Mouse (Mus musculus) kidney, embryonic 16.5 days (tissue): ENCODE data around the gene Cpe. TPM values are rescaled to one million over a fixed set of nuclear protein-coding genes. Genes with fewer than 3 reads are reported as not detected.

Source experiments
- ATAC-seq: fragments of 200-750 bp; cut with Nextera tagmentation; 2 replicates; pipeline ENCODE4 v1.8.0; 2017; ENCODE audit warnings: moderate TSS enrichment; ENCODE audit not compliant: low FRiP score, low TSS enrichment
- H3K27ac ChIP-seq: fragments of 300-500 bp; sonication (generic); 2 replicates; pipeline ENCODE4 v1.5.1; 2014; ENCODE audit warnings: low read length
- H3K27me3 ChIP-seq: fragments of 300-500 bp; sonication (generic); 2 replicates; pipeline ENCODE4 v1.6.1; 2014; ENCODE audit warnings: low read length, control low read depth, mixed read lengths; ENCODE audit not compliant: insufficient read depth
- H3K36me3 ChIP-seq: fragments of 300-500 bp; sonication (generic); 2 replicates; pipeline ENCODE4 v1.6.1; 2014; ENCODE audit warnings: low read length, control low read depth, mixed read lengths; ENCODE audit not compliant: insufficient read depth
- H3K4me1 ChIP-seq: fragments of 300-500 bp; sonication (generic); 2 replicates; pipeline ENCODE4 v1.6.1; 2014; ENCODE audit warnings: low read length, control low read depth, mixed read lengths; ENCODE audit not compliant: insufficient read depth
- H3K4me2 ChIP-seq: fragments of 300-500 bp; sonication (generic); replicated peaks from 2 replicates; pipeline ENCODE4 v1.6.1; 2014; ENCODE audit warnings: low read depth, low read length
- H3K4me3 ChIP-seq: fragments of 300-500 bp; sonication (generic); 2 replicates; pipeline ENCODE4 v1.5.1; 2014; ENCODE audit warnings: mild to moderate bottlenecking, low read length
- H3K9ac ChIP-seq: fragments of 300-500 bp; sonication (generic); replicated peaks from 2 replicates; pipeline ENCODE4 v1.6.1; 2014; ENCODE audit warnings: low read length
- H3K9me3 ChIP-seq: fragments of 300-500 bp; sonication (generic); 2 replicates; pipeline ENCODE4 v1.6.1; 2016; ENCODE audit warnings: low read length, control low read depth
- WGBS: fragments of 180-500 bp; shearing (Covaris S2); extraction: QIAGEN DNeasy Blood & Tissue Kit; methylation state at CpG from one replicate; pipeline ENCODE4 v1.1.7; 2014; 5-methylcytosine and 5-hydroxymethylcytosine counted together
- polyA plus RNA-seq: library from polyadenylated mRNA; unstranded; fragments of >200 nt; fragmentation: Nextera tagmentation; extraction: Ambion mirVana; gene quantifications from 2 replicates; pipeline ENCODE4 v1.2.1, GENCODE M21; 2015

Gene Cpe
- polyA plus RNA-seq, 1 experiment from 2014 or later = 66.8 TPM

DNA sequence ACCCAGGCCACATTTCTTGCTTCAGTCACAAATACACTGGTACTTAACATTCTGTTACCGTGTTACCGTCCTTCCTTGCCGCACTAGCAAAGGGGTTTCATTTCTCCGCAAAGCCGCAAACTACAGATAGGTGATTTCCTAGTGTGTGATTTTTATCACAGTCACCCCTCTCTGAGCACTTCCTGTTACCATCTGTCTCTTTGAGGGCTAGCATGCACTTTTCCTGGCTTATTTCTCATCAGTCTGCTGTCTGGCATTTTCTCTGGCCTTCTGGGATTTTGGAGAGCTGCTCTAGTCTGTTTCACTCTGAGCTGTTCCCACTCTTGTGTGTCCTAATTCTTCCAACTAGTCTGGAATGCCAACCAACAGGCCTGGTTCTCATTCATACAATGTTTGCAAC, 33.8 kb downstream of the Cpe start:
- Histone ChIP-seq H3K27me3 (no peaks in the 10 kb centered on the region), H3K9ac (no peak overlapping the region), H3K4me2 (no peak overlapping the region), H3K4me1 (0 out of 2 replicates have a peak, but pooled peaks cover 7% of the 10 kb centered on the region), H3K4me3 (no peak overlapping the region), H3K27ac (no peak overlapping the region), H3K9me3 (no peaks in the 10 kb centered on the region), H3K36me3 (no peaks in the 10 kb centered on the region)
- no peak for ATAC-seq
- WGBS = 74% methylated on average over 5 of the region's 5 CpGs

DNA sequence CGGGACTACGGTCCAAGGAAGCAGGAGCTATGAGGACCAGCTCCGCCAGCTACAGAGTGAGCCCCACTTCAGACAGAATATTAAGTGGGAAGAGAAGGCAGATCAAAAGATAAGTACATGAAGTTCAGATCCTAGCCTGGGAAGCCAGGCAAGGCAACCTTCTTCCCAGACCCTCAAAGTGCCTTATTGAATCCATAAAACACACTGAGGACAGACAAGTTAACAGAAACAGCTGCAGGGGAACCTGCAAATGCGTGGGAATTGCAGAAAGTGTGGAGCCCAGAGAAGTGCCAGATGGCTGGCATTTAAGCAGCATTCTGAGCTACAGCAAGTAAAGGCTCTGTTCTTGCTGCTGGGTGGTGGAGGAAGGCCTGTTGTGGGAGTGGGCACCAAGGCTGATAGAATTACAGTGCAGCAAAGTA, 34.9 kb downstream of the Cpe start:
- WGBS = 72% methylated on average over 4 of the region's 4 CpGs
- no peaks in the 10 kb centered on the region for H3K9me3 ChIP-seq
- no peak overlapping the region for H3K4me2 ChIP-seq
- ATAC-seq = peak; percentile 51; the same call in 1 of the 2 replicates
- no peak overlapping the region for H3K9ac ChIP-seq
- no peaks in the 10 kb centered on the region for H3K36me3 ChIP-seq
- H3K27me3 ChIP-seq = no peaks in the 10 kb centered on the region
- H3K27ac ChIP-seq = no peak overlapping the region
- H3K4me3 ChIP-seq = no peak overlapping the region
- H3K4me1 ChIP-seq = 0 out of 2 replicates have a peak, but pooled peaks cover 7% of the 10 kb centered on the region

DNA sequence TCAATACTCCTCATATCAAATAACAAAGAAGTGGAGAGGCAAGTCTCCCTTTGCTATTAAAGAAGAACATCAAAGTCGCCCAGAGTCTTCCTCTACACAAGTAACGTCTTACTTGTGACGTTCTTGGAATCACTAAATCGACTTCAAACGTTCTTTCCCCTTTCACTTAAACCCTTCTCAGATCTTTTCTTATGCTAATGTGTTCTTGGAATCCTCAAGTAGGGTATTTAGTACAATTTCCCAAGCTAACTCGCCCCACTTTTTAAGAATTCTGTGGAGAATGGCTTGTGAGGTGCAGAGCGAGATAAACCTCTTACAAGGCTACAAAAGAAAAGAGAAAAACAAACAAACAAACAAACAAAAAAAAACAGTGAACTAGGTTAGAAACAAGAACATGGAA, 35.3 kb downstream of the Cpe start:
- 39% methylated on average over 7 of the region's 7 CpGs for WGBS
- Histone ChIP-seq H3K9ac (no peak overlapping the region), H3K4me3 (no peak overlapping the region), H3K4me2 (no peak overlapping the region), H3K27me3 (no peaks in the 10 kb centered on the region), H3K27ac (no peak overlapping the region), H3K4me1 (0 out of 2 replicates have a peak, but pooled peaks cover 7% of the 10 kb centered on the region), H3K36me3 (no peaks in the 10 kb centered on the region), H3K9me3 (no peaks in the 10 kb centered on the region)
- no peak for ATAC-seq

DNA sequence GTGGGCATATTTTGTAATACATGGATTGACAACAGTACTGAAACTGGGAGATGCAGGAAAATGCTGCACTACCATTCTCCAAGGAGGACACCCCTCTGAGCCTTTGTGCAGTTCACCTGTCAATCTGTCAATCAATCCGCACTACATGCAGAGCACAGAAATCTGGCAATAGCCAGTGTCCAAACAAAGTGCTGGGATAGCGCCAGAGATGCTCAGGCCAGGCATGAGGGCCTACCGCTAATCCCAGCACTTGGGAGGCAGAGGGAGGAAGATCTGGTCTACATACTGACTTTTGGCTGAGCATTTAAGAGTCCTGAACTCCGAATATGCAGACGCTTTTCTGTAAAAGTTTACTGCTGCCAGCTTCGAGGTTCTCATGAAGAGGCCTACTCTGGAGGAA, 37.0 kb downstream of the Cpe start:
- H3K4me2 ChIP-seq = no peak overlapping the region
- 88% methylated on average over 6 of the region's 6 CpGs for WGBS
- H3K36me3 ChIP-seq = no peaks in the 10 kb centered on the region
- 0 out of 2 replicates have a peak, but pooled peaks cover 7% of the 10 kb centered on the region for H3K4me1 ChIP-seq
- H3K4me3 ChIP-seq = no peak overlapping the region
- H3K27ac ChIP-seq = no peak overlapping the region
- H3K9me3 ChIP-seq = no peaks in the 10 kb centered on the region
- ATAC-seq = no peak
- H3K27me3 ChIP-seq = no peaks in the 10 kb centered on the region
- no peak overlapping the region for H3K9ac ChIP-seq

DNA sequence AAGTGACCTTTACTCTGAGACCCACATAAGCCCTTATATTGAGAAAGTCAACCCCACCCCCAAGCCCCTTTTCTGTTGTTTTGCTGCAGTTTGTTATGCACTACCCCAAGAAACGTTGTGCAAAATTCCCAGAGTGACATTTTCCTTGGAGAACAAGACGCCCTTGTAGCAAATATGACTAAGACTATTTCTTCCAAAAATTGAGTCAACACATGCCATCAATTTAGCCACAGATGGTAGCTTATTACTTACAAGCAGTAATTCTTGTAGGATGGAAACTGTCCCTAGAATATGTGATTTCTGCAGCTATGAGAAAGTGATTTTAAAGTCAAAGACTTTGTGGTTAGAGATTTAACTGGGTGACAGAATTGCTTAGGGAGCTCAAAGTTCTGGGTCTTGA, 37.8 kb downstream of the Cpe start:
- Histone ChIP-seq H3K4me2 (no peak overlapping the region), H3K27me3 (no peaks in the 10 kb centered on the region), H3K27ac (no peak overlapping the region), H3K4me1 (0 out of 2 replicates have a peak, but pooled peaks cover 7% of the 10 kb centered on the region), H3K4me3 (no peak overlapping the region), H3K9ac (no peak overlapping the region), H3K36me3 (no peaks in the 10 kb centered on the region), H3K9me3 (no peaks in the 10 kb centered on the region)
- no peak for ATAC-seq
- 83% methylated on average over 2 of the region's 2 CpGs for WGBS

DNA sequence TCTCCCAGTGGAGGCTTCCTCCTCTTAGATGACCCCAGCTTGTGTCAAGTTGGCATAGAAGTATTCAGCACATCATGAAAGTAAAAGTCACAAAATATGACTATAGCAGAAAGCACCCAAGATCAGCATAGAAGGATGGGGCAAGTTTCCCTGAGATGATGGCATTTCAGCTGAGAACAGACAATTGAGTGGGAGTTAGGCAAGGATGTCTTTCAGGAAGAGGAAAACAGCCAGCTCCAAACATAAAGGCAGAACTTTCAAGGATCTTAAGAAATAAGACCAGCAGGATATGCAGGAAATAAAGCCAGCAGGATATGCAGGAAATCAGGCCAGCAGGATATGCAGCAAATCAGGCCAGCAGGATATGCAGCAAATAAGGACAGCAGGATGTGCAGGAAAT, 40.6 kb downstream of the Cpe start:
- Histone ChIP-seq H3K36me3 (no peaks in the 10 kb centered on the region), H3K9me3 (no peaks in the 10 kb centered on the region), H3K4me1 (no peaks in the 10 kb centered on the region), H3K4me2 (no peak overlapping the region), H3K9ac (no peak overlapping the region), H3K27ac (no peak overlapping the region), H3K4me3 (no peak overlapping the region), H3K27me3 (no peaks in the 10 kb centered on the region)
- ATAC-seq = no peak

DNA sequence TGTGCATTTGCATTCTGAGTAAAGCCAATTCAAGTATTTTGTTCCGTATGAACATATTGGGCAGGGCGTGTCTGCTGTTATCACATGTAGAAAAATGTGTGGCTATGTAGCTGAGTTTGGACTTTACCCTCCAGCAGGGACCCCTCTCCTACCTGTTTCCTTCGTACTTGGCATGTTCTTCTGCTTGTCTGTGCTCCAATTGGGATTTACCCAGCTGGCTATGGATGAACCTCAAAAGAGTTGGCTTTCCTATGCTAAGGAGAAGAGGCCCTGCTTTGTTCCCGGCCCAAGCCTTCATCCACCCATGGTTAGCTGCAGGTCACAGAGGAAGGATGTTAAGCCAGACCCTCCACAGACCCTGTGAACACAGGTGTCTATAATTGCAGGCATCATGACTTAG, 44.8 kb downstream of the Cpe start:
- ATAC-seq = no peak

DNA sequence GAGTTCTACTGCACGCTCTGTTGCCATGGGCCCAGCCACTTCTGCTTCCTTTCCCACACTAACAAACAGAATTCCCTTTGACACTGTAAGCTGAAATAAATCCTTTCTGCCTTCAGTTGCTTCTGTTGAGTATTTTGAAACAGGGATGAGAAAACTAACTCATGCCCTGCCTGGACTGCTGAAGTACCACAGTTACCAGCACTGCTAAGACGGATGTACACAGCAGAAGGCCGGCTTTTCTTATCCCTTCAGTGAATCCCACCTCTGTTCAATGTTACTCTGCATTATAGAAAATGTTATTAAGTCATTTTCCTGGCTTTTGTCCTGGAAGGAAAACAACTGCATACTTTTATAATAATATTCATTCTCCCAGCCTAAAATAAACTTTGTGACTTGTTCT, 45.7 kb downstream of the Cpe start:
- Histone ChIP-seq H3K27ac (no peak overlapping the region), H3K9me3 (no peaks in the 10 kb centered on the region), H3K4me2 (no peak overlapping the region), H3K27me3 (no peaks in the 10 kb centered on the region), H3K4me3 (no peak overlapping the region), H3K9ac (no peak overlapping the region), H3K36me3 (no peaks in the 10 kb centered on the region), H3K4me1 (no peaks in the 10 kb centered on the region)
- WGBS = 85% methylated on average over 3 of the region's 3 CpGs
- ATAC-seq = no peak

More for the DNA sequence above, 44.8 kb downstream of the Cpe start:
- H3K4me1 ChIP-seq = no peaks in the 10 kb centered on the region
- no peak overlapping the region for H3K4me2 ChIP-seq
- no peaks in the 10 kb centered on the region for H3K27me3 ChIP-seq
- H3K9ac ChIP-seq = no peak overlapping the region
- no peaks in the 10 kb centered on the region for H3K36me3 ChIP-seq
- no peaks in the 10 kb centered on the region for H3K9me3 ChIP-seq
- WGBS = 92% methylated on average over 4 of the region's 4 CpGs
- no peak overlapping the region for H3K27ac ChIP-seq
- no peak overlapping the region for H3K4me3 ChIP-seq

DNA sequence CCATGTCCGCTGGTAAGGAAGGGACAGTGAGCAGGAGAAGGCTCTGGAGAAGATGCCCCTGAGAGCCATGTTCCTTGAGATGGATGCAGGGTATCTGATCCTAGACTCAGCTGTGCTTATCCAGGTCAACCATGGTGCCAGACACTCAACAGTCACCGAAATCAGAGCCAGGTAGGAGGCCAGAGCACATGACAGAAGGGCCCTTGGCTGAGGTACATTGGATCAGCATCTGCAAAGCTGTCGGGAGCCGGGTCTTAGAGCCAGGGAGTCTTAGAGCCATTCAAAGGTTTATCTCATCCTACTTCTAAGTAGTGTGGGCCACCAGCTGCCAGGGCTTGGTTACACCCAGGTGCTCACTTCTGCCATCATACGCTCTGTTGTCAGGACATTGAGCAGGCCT, 46.4 kb downstream of the Cpe start:
- no peak for ATAC-seq
- WGBS = 93% methylated on average over 5 of the region's 5 CpGs
- Histone ChIP-seq H3K9ac (no peak overlapping the region), H3K27me3 (no peaks in the 10 kb centered on the region), H3K4me3 (no peak overlapping the region), H3K27ac (no peak overlapping the region), H3K4me2 (no peak overlapping the region), H3K9me3 (no peaks in the 10 kb centered on the region), H3K4me1 (no peaks in the 10 kb centered on the region), H3K36me3 (no peaks in the 10 kb centered on the region)

DNA sequence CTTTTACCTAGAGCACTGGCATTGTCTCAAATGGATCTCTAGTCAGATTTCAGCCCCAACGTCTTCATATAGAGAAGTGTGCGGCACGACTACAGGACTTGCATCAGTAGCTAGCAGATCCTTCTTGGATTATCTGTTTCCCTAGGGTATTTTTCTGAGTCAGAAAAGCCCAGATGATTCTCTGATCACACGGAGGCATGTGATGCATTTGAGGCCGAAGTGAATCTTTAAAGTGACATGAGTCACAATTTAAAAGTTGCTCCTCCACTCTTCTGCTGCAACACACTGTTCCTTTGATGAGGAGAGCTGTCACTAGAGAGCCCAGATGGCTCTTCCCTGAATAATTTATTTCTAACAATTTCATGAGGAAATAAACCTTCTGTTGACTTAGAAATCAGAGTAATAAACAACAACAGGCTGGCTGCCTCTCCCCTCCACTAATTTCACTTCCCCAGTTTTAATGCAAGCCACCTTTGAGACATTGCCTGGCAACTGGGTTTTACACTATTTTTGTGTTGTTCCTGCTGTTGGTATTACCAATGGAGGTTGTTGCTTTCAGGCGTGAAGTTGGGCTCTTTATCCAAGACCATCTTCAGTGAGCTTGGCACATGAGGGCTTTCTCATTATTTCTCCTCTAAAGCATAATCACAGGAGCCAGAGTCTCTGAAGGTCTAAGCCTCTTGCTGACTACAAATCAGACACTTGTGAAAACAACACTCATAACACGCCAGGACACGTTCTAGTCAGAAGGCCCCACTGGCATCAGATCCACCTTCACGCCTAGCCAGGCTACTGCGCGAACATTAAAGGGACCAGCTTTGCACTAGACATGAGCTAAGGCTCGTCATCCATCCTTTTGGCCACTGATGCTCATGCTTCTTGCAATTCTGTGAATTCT, 48.5 kb downstream of the Cpe start:
- Histone ChIP-seq H3K27ac (no peak overlapping the region), H3K4me3 (no peak overlapping the region), H3K36me3 (no peaks in the 10 kb centered on the region), H3K27me3 (no peaks in the 10 kb centered on the region), H3K9ac (no peak overlapping the region), H3K4me1 (no peaks in the 10 kb centered on the region), H3K4me2 (no peak overlapping the region), H3K9me3 (no peaks in the 10 kb centered on the region)
- no peak for ATAC-seq
- 78% methylated on average over 12 of the region's 12 CpGs for WGBS
